Mouse (Mus musculus): ENCODE measurements around the gene Gm20388. TPM values are rescaled to one million over a fixed set of nuclear protein-coding genes. Genes with fewer than 3 reads are reported as not detected.

The Gm20388 gene
- polyA plus RNA-seq, 1 experiment from 2014 or later = not detected

GRCm38 (mm10) chr8:121203612-121204376 lies 1293.2 kb downstream of the Gm20388 start:
- Histone ChIP-seq H3K36me3 (ENCODE audit: control insufficient read depth, insufficient read depth, low read length) (no peaks in the 10 kb centered on the region), H3K4me1 (ENCODE audit: control insufficient read depth, insufficient read depth, low read length) (no peaks in the 10 kb centered on the region; the same call in 1 of the 2 replicates), H3K9me3 (ENCODE audit: control insufficient read depth, low read length) (no peaks in the 10 kb centered on the region), H3K4me2 (no peak overlapping the region), H3K27ac (ENCODE audit: low read depth, low read length) (no peak overlapping the region), H3K27me3 (ENCODE audit: control insufficient read depth, insufficient read depth, low read length) (no peaks in the 10 kb centered on the region; the same call in 1 of the 2 replicates), H3K4me3 (ENCODE audit: low read depth, low read length) (no peak overlapping the region), H3K9ac (ENCODE audit: low read length) (no peak overlapping the region)
- no peak for DNase-seq (ENCODE audit: low spot score, missing footprints)
- 76% methylated on average over 19 of the region's 19 CpGs for WGBS
- ATAC-seq (ENCODE audit: low FRiP score) = no peak

- Histone ChIP-seq H3K9me3 (ENCODE audit: control insufficient read depth, low read length) (no peaks in the 10 kb centered on the region), H3K9ac (ENCODE audit: low read length) (no peak overlapping the region), H3K4me1 (ENCODE audit: control insufficient read depth, insufficient read depth, low read length) (no peaks in the 10 kb centered on the region), H3K27me3 (ENCODE audit: control insufficient read depth, insufficient read depth, low read length) (no peaks in the 10 kb centered on the region; the same call in 1 of the 2 replicates), H3K4me3 (ENCODE audit: low read depth, low read length) (no peak overlapping the region), H3K4me2 (no peak overlapping the region), H3K27ac (ENCODE audit: low read depth, low read length) (no peak overlapping the region), H3K36me3 (ENCODE audit: control insufficient read depth, insufficient read depth, low read length) (no peaks in the 10 kb centered on the region)
- ATAC-seq (ENCODE audit: low FRiP score) (no peak), DNase-seq (ENCODE audit: low spot score, missing footprints) (no peak)
- WGBS = 84% methylated on average over 2 of the region's 2 CpGs
Observed at GRCm38 (mm10) chr8:121207171-121207570, 1296.5 kb downstream of the Gm20388 start.

GRCm38 (mm10) chr8:121210627-121211026 lies 1300.0 kb downstream of the Gm20388 start:
- H3K36me3 ChIP-seq (ENCODE audit: control insufficient read depth, insufficient read depth, low read length) = no peaks in the 10 kb centered on the region
- 92% methylated on average over 3 of the region's 3 CpGs for WGBS

DNA sequence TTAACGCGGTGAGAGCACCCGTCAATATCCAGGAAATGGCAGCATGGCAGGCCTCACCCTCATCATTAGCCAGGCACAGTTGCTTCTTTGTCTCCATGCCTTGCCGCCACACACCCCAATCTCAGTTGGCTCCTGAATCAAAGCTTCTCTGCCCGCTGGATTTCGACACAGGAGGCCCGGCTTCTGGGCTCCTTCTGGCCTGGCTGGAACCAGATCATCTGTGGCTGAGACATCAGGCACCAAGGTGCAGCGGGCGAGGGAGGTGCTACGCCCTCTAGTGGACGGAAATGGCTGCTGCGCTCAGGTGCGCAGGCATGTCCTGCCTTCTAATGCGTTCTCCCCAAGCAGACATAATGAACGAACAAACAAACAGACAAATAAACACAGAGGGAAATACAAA lies 1302.6 kb downstream of the Gm20388 start:
- WGBS = 62% methylated on average over 15 of the region's 15 CpGs
- Histone ChIP-seq H3K27me3 (ENCODE audit: control insufficient read depth, insufficient read depth, low read length) (no peaks in the 10 kb centered on the region), H3K27ac (ENCODE audit: low read depth, low read length) (no peak overlapping the region), H3K4me1 (ENCODE audit: control insufficient read depth, insufficient read depth, low read length) (no peaks in the 10 kb centered on the region), H3K4me3 (ENCODE audit: low read depth, low read length) (no peak overlapping the region), H3K36me3 (ENCODE audit: control insufficient read depth, insufficient read depth, low read length) (no peaks in the 10 kb centered on the region), H3K4me2 (no peak overlapping the region), H3K9me3 (ENCODE audit: control insufficient read depth, low read length) (no peaks in the 10 kb centered on the region; the same call in 1 of the 2 replicates), H3K9ac (ENCODE audit: low read length) (no peak overlapping the region)
- ATAC-seq (ENCODE audit: low FRiP score) (no peak), DNase-seq (ENCODE audit: low spot score, missing footprints) (no peak)

More at GRCm38 (mm10) chr8:121210627-121211026, 1300.0 kb downstream of the Gm20388 start:
- Histone ChIP-seq H3K4me1 (ENCODE audit: control insufficient read depth, insufficient read depth, low read length) (no peaks in the 10 kb centered on the region), H3K4me3 (ENCODE audit: low read depth, low read length) (no peak overlapping the region), H3K9me3 (ENCODE audit: control insufficient read depth, low read length) (no peaks in the 10 kb centered on the region; the same call in 1 of the 2 replicates), H3K9ac (ENCODE audit: low read length) (no peak overlapping the region), H3K27me3 (ENCODE audit: control insufficient read depth, insufficient read depth, low read length) (no peaks in the 10 kb centered on the region; the same call in 1 of the 2 replicates), H3K4me2 (no peak overlapping the region), H3K27ac (ENCODE audit: low read depth, low read length) (no peak overlapping the region)
- DNase-seq (ENCODE audit: low spot score, missing footprints) (no peak), ATAC-seq (ENCODE audit: low FRiP score) (no peak)

DNA sequence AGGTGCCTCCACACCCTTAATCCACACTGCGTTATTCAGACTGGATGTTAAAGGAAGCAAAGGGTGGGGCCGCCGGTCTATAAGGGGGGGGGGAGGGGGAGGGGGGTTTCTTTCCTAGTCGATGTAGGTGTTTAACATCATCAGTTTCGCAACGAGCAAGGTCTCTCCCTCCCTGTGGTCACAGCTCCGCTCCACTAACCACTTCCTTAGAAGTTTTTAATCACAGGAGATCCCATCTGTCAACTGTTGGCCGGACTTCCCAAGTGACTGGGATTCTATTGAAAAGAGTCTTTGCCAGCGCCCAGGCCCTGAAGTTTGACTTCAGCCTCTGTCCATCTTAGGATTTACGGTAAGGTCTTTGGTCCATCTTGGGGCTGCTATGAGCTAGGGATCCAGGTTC lies 1303.0 kb downstream of the Gm20388 start:
- no peaks in the 10 kb centered on the region; the same call in 1 of the 2 replicates for H3K9me3 ChIP-seq (ENCODE audit: control insufficient read depth, low read length)
- H3K4me1 ChIP-seq (ENCODE audit: control insufficient read depth, insufficient read depth, low read length) = no peaks in the 10 kb centered on the region
- no peak overlapping the region for H3K27ac ChIP-seq (ENCODE audit: low read depth, low read length)
- H3K36me3 ChIP-seq (ENCODE audit: control insufficient read depth, insufficient read depth, low read length) = no peaks in the 10 kb centered on the region
- DNase-seq (ENCODE audit: low spot score, missing footprints) (no peak), ATAC-seq (ENCODE audit: low FRiP score) (no peak)
- no peaks in the 10 kb centered on the region for H3K27me3 ChIP-seq (ENCODE audit: control insufficient read depth, insufficient read depth, low read length)
- no peak overlapping the region for H3K9ac ChIP-seq (ENCODE audit: low read length)
- no peak overlapping the region for H3K4me2 ChIP-seq
- H3K4me3 ChIP-seq (ENCODE audit: low read depth, low read length) = no peak overlapping the region
- WGBS = 63% methylated on average over 10 of the region's 10 CpGs

DNA sequence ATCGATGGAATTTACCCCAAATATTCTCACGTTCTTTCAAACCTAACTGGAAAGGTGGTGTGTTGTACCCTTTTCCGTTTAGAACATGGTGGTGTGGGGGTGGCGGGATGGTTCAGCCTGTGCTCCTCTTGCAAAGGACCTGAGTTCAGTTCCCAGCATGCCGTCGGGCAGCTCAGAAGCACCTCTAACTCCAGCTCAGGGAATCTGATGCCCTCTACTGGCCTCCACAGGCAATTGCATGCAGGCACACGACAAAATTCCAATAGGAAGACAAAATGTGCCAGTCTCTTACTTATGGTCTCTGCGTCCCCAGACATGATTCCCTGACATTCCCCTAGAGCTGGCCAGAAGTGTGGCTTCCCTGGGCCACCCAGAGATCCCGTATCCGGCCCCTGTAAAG lies 1304.3 kb downstream of the Gm20388 start:
- Histone ChIP-seq H3K4me2 (no peak overlapping the region), H3K4me1 (ENCODE audit: control insufficient read depth, insufficient read depth, low read length) (no peaks in the 10 kb centered on the region), H3K27ac (ENCODE audit: low read depth, low read length) (no peak overlapping the region), H3K4me3 (ENCODE audit: low read depth, low read length) (no peak overlapping the region), H3K9ac (ENCODE audit: low read length) (no peak overlapping the region), H3K9me3 (ENCODE audit: control insufficient read depth, low read length) (no peaks in the 10 kb centered on the region; the same call in 1 of the 2 replicates), H3K27me3 (ENCODE audit: control insufficient read depth, insufficient read depth, low read length) (no peaks in the 10 kb centered on the region), H3K36me3 (ENCODE audit: control insufficient read depth, insufficient read depth, low read length) (no peaks in the 10 kb centered on the region)
- WGBS = 76% methylated on average over 10 of the region's 10 CpGs
- ATAC-seq (ENCODE audit: low FRiP score) = no peak
- DNase-seq (ENCODE audit: low spot score, missing footprints) = no peak

DNA sequence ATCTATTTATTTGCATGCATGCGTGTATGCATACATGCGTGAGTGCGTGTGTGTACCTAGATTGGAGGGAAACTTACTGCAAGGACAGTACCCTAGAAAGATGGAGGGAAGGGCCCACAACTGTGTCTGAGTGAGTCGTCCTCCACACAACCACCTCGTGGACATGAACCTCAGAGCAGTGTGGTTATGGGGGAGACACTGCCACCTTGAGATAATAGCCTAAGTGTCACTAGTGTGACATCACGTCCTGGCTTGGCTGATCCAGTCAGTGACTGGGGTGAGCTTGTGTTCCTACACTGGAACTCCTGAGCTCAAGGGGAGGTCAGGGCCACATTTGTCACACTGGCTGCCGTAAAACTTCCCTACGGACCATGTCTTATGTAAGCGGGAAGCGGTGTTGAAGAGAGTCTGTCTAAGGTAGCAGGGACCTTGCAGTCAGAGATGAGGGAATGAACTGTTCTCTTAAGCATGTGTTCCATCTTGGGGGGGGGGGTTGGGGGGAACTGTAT lies 1305.9 kb downstream of the Gm20388 start:
- 93% methylated on average over 10 of the region's 10 CpGs for WGBS
- H3K4me3 ChIP-seq (ENCODE audit: low read depth, low read length) = no peak overlapping the region
- H3K9ac ChIP-seq (ENCODE audit: low read length) = no peak overlapping the region
- H3K27ac ChIP-seq (ENCODE audit: low read depth, low read length) = no peak overlapping the region
- no peaks in the 10 kb centered on the region for H3K36me3 ChIP-seq (ENCODE audit: control insufficient read depth, insufficient read depth, low read length)
- no peaks in the 10 kb centered on the region for H3K27me3 ChIP-seq (ENCODE audit: control insufficient read depth, insufficient read depth, low read length)
- no peak for ATAC-seq (ENCODE audit: low FRiP score)
- DNase-seq (ENCODE audit: low spot score, missing footprints) = no peak
- no peaks in the 10 kb centered on the region for H3K4me1 ChIP-seq (ENCODE audit: control insufficient read depth, insufficient read depth, low read length)
- H3K4me2 ChIP-seq = no peak overlapping the region
- no peaks in the 10 kb centered on the region; the same call in 1 of the 2 replicates for H3K9me3 ChIP-seq (ENCODE audit: control insufficient read depth, low read length)

DNA sequence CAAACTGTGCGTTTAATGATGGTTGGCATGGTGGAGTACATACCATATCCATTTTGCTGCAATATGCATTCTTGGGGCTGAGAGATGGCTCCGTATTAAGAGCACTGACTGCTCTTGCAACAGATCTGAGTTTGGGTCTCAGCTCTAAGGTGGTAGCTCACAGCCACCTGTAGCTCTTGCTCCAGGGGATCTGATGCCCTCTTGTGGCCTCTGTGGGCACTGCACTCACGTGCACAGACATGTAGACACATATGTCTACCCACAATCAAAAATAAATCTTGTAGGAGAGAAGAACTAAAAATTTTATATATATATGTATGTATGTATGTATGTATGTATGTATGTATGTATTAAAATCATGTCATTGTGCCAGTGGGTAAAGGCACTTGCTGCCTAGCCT lies 1307.8 kb downstream of the Gm20388 start:
- no peaks in the 10 kb centered on the region for H3K4me1 ChIP-seq (ENCODE audit: control insufficient read depth, insufficient read depth, low read length)
- no peak overlapping the region for H3K4me2 ChIP-seq
- ATAC-seq (ENCODE audit: low FRiP score) (no peak), DNase-seq (ENCODE audit: low spot score, missing footprints) (no peak)
- no peaks in the 10 kb centered on the region for H3K27me3 ChIP-seq (ENCODE audit: control insufficient read depth, insufficient read depth, low read length)
- no peak overlapping the region for H3K9ac ChIP-seq (ENCODE audit: low read length)
- H3K9me3 ChIP-seq (ENCODE audit: control insufficient read depth, low read length) = no peaks in the 10 kb centered on the region; the same call in 1 of the 2 replicates
- no peaks in the 10 kb centered on the region for H3K36me3 ChIP-seq (ENCODE audit: control insufficient read depth, insufficient read depth, low read length)
- no peak overlapping the region for H3K27ac ChIP-seq (ENCODE audit: low read depth, low read length)
- no peak overlapping the region for H3K4me3 ChIP-seq (ENCODE audit: low read depth, low read length)
- 91% methylated on average over 3 of the region's 3 CpGs for WGBS

DNA sequence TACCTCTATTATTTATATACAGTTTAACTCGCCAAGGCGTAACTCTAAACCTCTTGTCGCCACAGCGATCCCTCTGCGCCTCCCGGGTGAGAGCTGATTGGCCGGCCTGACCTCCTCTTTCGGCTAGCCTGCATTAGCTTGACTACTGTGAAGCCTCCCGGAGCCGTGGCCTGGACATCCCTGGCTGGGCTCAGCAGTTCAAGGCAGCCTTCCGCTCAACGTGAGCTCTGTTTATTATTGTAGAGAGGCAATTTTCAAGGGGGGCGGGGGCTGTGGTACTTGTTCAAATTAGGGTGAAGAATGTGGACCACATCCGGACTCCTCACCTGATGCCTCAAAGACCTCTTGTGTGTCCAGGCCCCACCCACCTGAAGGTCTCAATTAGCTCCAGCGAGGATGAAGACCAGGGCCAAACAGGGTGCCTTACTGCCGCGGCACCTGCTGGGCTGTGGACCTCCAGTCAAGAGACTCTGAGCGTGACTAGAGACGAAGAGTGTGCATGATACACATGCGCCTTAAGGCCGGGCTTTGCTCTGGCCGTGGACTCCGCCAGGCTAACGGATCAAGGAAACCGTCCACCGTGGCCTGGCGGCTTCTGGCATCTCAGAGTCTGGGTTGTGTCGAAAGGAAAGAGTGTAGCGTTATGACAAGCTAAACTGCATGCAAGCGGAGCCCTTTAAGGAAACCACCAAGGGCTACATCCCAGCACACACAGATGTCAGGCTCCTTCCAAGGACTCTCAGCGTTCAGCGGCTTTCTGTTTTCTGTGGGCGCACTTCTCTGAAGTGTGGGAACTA lies 1309.7 kb downstream of the Gm20388 start:
- no peak for DNase-seq (ENCODE audit: low spot score, missing footprints)
- no peak for ATAC-seq (ENCODE audit: low FRiP score)
- Histone ChIP-seq H3K9ac (ENCODE audit: low read length) (no peak overlapping the region), H3K4me3 (ENCODE audit: low read depth, low read length) (no peak overlapping the region), H3K9me3 (ENCODE audit: control insufficient read depth, low read length) (no peaks in the 10 kb centered on the region), H3K27me3 (ENCODE audit: control insufficient read depth, insufficient read depth, low read length) (no peaks in the 10 kb centered on the region), H3K36me3 (ENCODE audit: control insufficient read depth, insufficient read depth, low read length) (no peaks in the 10 kb centered on the region), H3K4me1 (ENCODE audit: control insufficient read depth, insufficient read depth, low read length) (no peaks in the 10 kb centered on the region), H3K4me2 (no peak overlapping the region), H3K27ac (ENCODE audit: low read depth, low read length) (no peak overlapping the region)
- WGBS = 48% methylated on average over 33 of the region's 33 CpGs

Measured in midbrain, embryonic 11.5 days (tissue).